Mouse (Mus musculus) urinary bladder, adult 18-20 months (tissue): ENCODE measurements around the gene Gps2.

ENCODE experiments used
- DNase-seq, 2 experiments: peaks; one replicate each; pipeline ENCODE4 v3.0.0; 2022; ENCODE audit warnings: low spot score in 2 of 2, mixed read lengths in 2 of 2

Gps2 gene

GRCm38 (mm10) chr11:69964650-69965270 lies 51.1 kb downstream of the Gps2 start, which contains the start of gene Cldn7:
Gene Cldn7 (plus strand): TSS chr11:69964779.
- no peak for DNase-seq

- DNase-seq, result peak; percentile 69 to 78
These were observed 51.8 kb downstream of the Gps2 start for GRCm38 (mm10) chr11:69965271-69966005.
